Mouse (Mus musculus): Measurements from ENCODE around the gene 3110021N24Rik.
A peak's percentile ranks its signal among the peaks of the same experiment; 100 is the strongest.
"Not testable (repeated sequence)": the region's sequence is repeated elsewhere in the genome, so short reads cannot be mapped to it uniquely, and the experiment has no call there.

The 3110021N24Rik gene

GRCm38 (mm10) chr4:108719349-108719748 is at the start of gene 3110021N24Rik:
3110021N24Rik (plus strand) TSS chr4:108719649.
- no peak for DNase-seq

- no peak for DNase-seq
These were observed 33.3 kb upstream of the 3110021N24Rik start for GRCm38 (mm10) chr4:108686156-108686555.

GRCm38 (mm10) chr4:108687098-108687497 is 32.4 kb upstream of the 3110021N24Rik start:
- DNase-seq = not testable (repeated sequence)

- DNase-seq = no peak
These were observed 29.0 kb upstream of the 3110021N24Rik start for GRCm38 (mm10) chr4:108690479-108690878.

GRCm38 (mm10) chr4:108691469-108691868 is 28.0 kb upstream of the 3110021N24Rik start:
- DNase-seq = no peak

- DNase-seq = peak; percentile 36 to 45
These were observed 22.5 kb upstream of the 3110021N24Rik start for GRCm38 (mm10) chr4:108696934-108697333.

GRCm38 (mm10) chr4:108708209-108708608 is 11.2 kb upstream of the 3110021N24Rik start:
- no peak for DNase-seq

- DNase-seq = no peak
These were observed 1.9 kb downstream of the 3110021N24Rik start for GRCm38 (mm10) chr4:108721245-108721784.

- DNase-seq = no peak
These were observed 4.7 kb downstream of the 3110021N24Rik start for GRCm38 (mm10) chr4:108724102-108724501.

GRCm38 (mm10) chr4:108730450-108730849 is 11.0 kb downstream of the 3110021N24Rik start:
- no peak for DNase-seq

GRCm38 (mm10) chr4:108731582-108731981 is 12.1 kb downstream of the 3110021N24Rik start:
- DNase-seq = no peak

GRCm38 (mm10) chr4:108746160-108746873 is 26.9 kb downstream of the 3110021N24Rik start:
- no peak for DNase-seq

- DNase-seq = no peak
These were observed 40.1 kb downstream of the 3110021N24Rik start for GRCm38 (mm10) chr4:108759583-108759982.

- no peak for DNase-seq
These were observed 49.1 kb downstream of the 3110021N24Rik start for GRCm38 (mm10) chr4:108768527-108768926.

GRCm38 (mm10) chr4:108779763-108780056 is 60.3 kb downstream of the 3110021N24Rik start:
- DNase-seq = no peak

- DNase-seq = peak; percentile 81 to 89
These were observed 60.8 kb downstream of the 3110021N24Rik start, which contains the start of gene Zfyve9 for GRCm38 (mm10) chr4:108780057-108780863. Zfyve9 (minus strand) TSS chr4:108780798.

- no peak for DNase-seq
These were observed 61.4 kb downstream of the 3110021N24Rik start for GRCm38 (mm10) chr4:108780864-108781205.

GRCm38 (mm10) chr4:108781596-108781995 is 62.1 kb downstream of the 3110021N24Rik start:
- DNase-seq = no peak

GRCm38 (mm10) chr4:108782421-108783085 is 63.1 kb downstream of the 3110021N24Rik start:
- peak; percentile 5 to 17 for DNase-seq

GRCm38 (mm10) chr4:108789258-108789936 is 69.9 kb downstream of the 3110021N24Rik start:
- no peak for DNase-seq

GRCm38 (mm10) chr4:108790507-108790906 is 71.1 kb downstream of the 3110021N24Rik start:
- no peak for DNase-seq

- DNase-seq = no peak
These were observed 74.5 kb downstream of the 3110021N24Rik start for GRCm38 (mm10) chr4:108793941-108794340.

GRCm38 (mm10) chr4:108796701-108797100 is 77.3 kb downstream of the 3110021N24Rik start:
- DNase-seq = no peak
